Mouse (Mus musculus) forebrain, postnatal 0 days (tissue): Measurements from ENCODE around the gene Cdk2. TPM values are rescaled to one million over a fixed set of nuclear protein-coding genes. Genes with fewer than 3 reads are reported as not detected.
A peak's percentile ranks its signal among the peaks of the same experiment; 100 is the strongest.

ENCODE experiments used
- ATAC-seq: fragments of 200-750 bp; cut with Nextera tagmentation; 2 replicates; pipeline ENCODE4 v1.8.0; 2017; ENCODE audit warnings: mild to moderate bottlenecking, moderate library complexity
- DNase-seq: peaks from one replicate; pipeline ENCODE4 v3.0.0-alpha.2; 2015
- H3K27ac ChIP-seq: fragments of 300-500 bp; sonication (generic); 2 replicates; pipeline ENCODE4 v1.5.1; 2014; ENCODE audit warnings: low read depth, mild to moderate bottlenecking, antibody characterized with exemption, low read length, moderate library complexity, mixed read lengths
- H3K27me3 ChIP-seq: fragments of 300-500 bp; sonication (generic); 2 replicates; pipeline ENCODE4 v1.6.1; 2014; ENCODE audit warnings: mild to moderate bottlenecking, low read length, mixed read lengths; ENCODE audit not compliant: insufficient read depth
- H3K36me3 ChIP-seq: fragments of 300-500 bp; sonication (generic); 2 replicates; pipeline ENCODE4 v1.6.1; 2014; ENCODE audit warnings: mild to moderate bottlenecking, moderate library complexity; ENCODE audit not compliant: insufficient read depth
- H3K4me1 ChIP-seq: fragments of 300-500 bp; sonication (generic); 2 replicates; pipeline ENCODE4 v1.6.1; 2014; ENCODE audit warnings: antibody characterized with exemption; ENCODE audit not compliant: insufficient read depth
- H3K4me2 ChIP-seq: fragments of 300-500 bp; sonication (generic); 2 replicates; pipeline ENCODE4 v1.6.1; 2014; ENCODE audit warnings: low read depth, mild to moderate bottlenecking, moderate library complexity
- H3K4me3 ChIP-seq: fragments of 300-500 bp; sonication (generic); 2 replicates; pipeline ENCODE4 v1.5.1; 2014; ENCODE audit warnings: low read depth, low read length, mixed read lengths
- H3K9ac ChIP-seq: fragments of 300-500 bp; sonication (generic); 2 replicates; pipeline ENCODE4 v1.6.1; 2014; ENCODE audit warnings: mild to moderate bottlenecking
- H3K9me3 ChIP-seq: fragments of 300-500 bp; sonication (generic); 2 replicates; pipeline ENCODE4 v1.6.1; 2016; ENCODE audit warnings: low read length
- CTCF ChIP-seq: sonication (generic); IDR thresholded peaks from 2 replicates; pipeline ENCODE4 v1.5.1; 2016; ENCODE audit warnings: antibody characterized with exemption, control low read depth, low read depth
- WGBS: fragments of 180-500 bp; shearing (Covaris S2); extraction: QIAGEN DNeasy Blood & Tissue Kit; methylation state at CpG from one replicate; pipeline ENCODE4 v1.1.7; 2014; 5-methylcytosine and 5-hydroxymethylcytosine counted together
- polyA plus RNA-seq: library from polyadenylated mRNA; unstranded; fragments of >200 nt; fragmentation: Nextera tagmentation; extraction: Ambion mirVana; gene quantifications from 2 replicates; pipeline ENCODE4 v1.2.1, GENCODE M21; 2015
- total RNA-seq: library from RNA; depleted of rRNA; stranded (reverse); fragments of >200 nt; gene quantifications from 2 replicates; pipeline ENCODE4 v1.2.3, GENCODE M21; 2014; rRNA removed

Cdk2 gene
- 8.5 and 10.0 TPM in 2 replicates for total RNA-seq
- 9.9 and 10.3 TPM in 2 replicates for polyA plus RNA-seq

DNA sequence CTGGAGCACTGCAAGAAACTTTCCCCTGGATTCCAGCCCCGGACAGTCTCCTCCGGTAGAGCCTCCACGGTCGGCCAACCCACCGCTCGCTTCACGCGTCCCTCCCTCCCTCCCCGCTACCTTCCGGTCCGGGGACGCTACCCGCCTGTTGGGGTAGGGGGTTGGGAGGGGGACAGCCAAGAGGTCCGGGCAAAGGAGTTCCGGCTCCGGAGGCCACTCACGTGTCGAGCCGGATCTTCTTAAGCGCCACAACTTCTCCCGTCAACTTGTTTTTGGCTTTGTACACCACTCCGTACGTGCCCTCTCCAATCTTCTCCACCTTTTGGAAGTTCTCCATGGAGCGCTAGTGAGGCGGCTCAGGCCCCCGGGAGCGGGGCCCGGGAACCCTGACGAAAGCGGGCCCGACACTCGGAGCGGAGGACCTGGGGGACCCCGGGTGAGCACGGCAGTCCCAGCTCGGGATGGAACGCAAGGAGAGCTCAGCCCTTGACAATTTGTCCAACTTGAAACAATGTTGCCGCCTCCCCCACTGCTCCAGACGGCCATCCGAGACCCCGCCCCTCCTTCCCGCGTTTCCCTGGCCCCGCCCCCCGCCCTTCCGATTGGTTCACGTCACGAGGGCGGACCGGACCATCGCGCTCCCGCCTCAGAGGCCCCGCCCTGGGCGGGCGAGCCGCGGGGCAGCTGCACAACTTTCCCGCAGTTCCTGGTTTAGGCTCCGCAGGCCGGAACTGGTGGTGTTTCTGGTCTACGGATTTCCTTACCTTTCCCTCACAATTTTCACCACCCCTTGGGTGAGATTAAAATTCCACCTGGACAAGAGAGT is at the start of gene Cdk2:
Cdk2 (minus strand) TSS at position 541 of the 826 bp plus-strand sequence.
- H3K4me3 ChIP-seq = peak within 1 kb of the TSS; percentile 62
- H3K4me1 ChIP-seq = no peaks in the 10 kb centered on the region
- no peaks in the 10 kb centered on the region for H3K36me3 ChIP-seq
- peak; percentile 96 for ATAC-seq
- H3K27me3 ChIP-seq = no peaks in the 10 kb centered on the region
- H3K27ac ChIP-seq = peak within 1 kb of the TSS; percentile 65; the same call in 1 of the 2 replicates
- DNase-seq = peak; percentile 87
- H3K9ac ChIP-seq = peak within 1 kb of the TSS; percentile 44
- no peak for TF ChIP-seq CTCF
- 3% methylated on average over 53 of the region's 62 CpGs for WGBS
- peak within 1 kb of the TSS; percentile 93 for H3K4me2 ChIP-seq
- no peaks in the 10 kb centered on the region for H3K9me3 ChIP-seq

DNA sequence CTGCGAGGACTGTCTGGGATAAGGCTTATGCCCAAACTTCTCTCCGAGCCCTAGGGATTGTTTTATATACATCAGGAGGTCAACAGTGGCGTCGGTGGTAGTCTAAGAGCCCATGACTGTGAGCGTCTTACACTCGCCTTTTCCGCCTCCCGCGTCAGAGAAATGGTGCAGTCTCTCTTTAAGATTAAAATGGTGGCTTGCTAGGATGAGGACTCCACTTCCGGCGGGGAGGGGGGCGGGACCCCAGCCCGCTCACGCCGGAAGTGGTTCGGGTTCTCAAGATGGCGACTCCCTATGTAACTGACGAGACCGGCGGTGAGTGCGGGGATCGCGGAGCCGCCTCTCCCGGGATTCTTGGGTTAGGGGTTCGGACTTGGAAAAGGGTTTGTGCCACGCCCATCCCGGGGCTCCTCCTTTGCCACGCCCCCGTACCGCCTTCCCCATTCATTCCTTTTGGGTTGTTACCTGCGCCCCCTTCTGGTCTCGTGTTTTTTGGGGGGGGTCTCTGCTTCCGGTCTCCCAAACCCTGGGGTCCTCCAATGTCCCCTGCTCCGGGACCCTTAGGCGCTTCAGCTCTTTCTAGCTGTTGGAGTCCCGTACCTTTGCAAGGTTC is 43.5 kb upstream of the Cdk2 start:
- DNase-seq = peak; percentile 96
- Histone ChIP-seq H3K27ac (peak overlapping the region; percentile 94), H3K9me3 (no peaks in the 10 kb centered on the region), H3K4me3 (peak overlapping the region; percentile 79), H3K4me2 (peak overlapping the region; percentile 91), H3K4me1 (peaks cover 16% of the 10 kb centered on the region), H3K36me3 (no peaks in the 10 kb centered on the region), H3K9ac (peak overlapping the region; percentile 83), H3K27me3 (peaks cover 8% of the 10 kb centered on the region; the same call in 1 of the 2 replicates)
- peak; percentile 97 for ATAC-seq
- under 1% methylated on average over 37 of the region's 37 CpGs for WGBS
- TF ChIP-seq CTCF = peak; percentile 70

DNA sequence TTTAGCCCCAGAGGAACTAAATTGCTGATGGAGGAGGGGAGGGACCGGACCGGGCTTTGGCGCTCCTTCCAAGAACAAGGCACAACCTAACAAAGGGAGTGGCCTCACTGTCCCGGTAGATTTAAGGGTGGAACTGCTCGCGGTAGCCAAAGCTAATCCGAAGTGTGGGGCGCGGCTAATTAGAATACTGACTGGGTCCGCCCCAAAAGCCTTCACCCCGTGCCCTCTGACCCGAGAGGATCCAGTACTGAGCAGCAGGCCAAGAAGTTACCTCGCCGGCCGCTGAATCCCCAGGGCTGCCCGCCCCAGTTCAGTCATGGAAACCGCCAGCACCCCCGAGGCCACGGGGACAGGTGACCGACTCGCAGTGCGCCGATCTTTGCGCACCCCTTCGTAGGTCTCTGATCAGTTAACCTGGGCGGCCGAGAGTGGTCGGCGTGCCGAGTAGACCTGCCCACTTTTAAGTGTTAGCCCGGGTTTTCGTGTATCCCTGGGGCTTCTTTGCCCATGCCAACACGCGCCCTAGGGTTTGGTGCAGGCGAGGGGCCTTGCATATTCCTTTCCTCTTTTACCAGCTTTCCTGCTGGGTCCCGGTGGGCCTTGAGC is 42.9 kb upstream of the Cdk2 start, which contains the start of gene Pym1:
Pym1 (plus strand) TSS at position 244 of the 606 bp plus-strand sequence.
- no peak for TF ChIP-seq CTCF
- Histone ChIP-seq H3K36me3 (no peaks in the 10 kb centered on the region), H3K4me1 (peaks cover 16% of the 10 kb centered on the region), H3K4me3 (peak within 1 kb of the TSS; percentile 79), H3K27me3 (peaks cover 9% of the 10 kb centered on the region; the same call in 1 of the 2 replicates), H3K9ac (peak within 1 kb of the TSS; percentile 83), H3K27ac (peak within 1 kb of the TSS; percentile 94), H3K4me2 (peak within 1 kb of the TSS; percentile 91), H3K9me3 (no peaks in the 10 kb centered on the region)
- peak; percentile 46 for ATAC-seq
- peak; percentile 43 for DNase-seq
- WGBS = 2% methylated on average over 36 of the region's 36 CpGs

DNA sequence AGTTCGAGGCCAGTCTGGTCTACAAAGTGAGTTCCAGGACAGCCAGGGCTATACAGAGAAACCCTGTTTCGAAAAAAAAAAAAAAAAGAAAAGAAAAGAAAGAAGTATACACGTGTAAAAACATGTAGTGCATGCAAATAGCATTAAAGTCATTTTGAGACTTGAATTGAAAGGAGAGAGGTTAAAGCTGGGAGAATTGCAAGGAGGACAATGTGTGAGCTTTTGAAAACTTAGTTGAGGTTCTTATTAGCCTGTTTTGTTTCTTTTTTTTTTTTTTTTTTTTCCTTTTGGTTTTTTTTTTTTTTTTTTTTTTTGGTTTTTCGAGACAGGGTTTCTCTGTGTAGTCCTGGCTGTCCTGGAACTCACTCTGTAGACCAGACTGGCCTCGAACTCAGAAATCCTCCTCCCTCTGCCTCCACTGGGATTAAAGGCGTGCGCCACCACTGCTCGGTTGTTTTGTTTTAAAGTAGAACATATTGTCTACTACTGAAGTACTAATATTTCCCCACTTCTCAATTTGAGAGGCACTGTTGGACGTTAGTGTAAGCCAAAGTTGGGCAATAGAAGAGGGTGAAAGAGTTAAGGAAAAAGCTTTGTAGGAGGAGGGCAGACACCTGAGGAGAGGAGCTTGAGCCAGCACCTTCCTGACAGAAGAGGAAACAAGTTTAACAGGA is 42.3 kb upstream of the Cdk2 start:
- peaks cover 14% of the 10 kb centered on the region; the same call in 1 of the 2 replicates for H3K27me3 ChIP-seq
- H3K4me2 ChIP-seq = peak overlapping the region; percentile 91
- peak overlapping the region; percentile 94 for H3K27ac ChIP-seq
- peaks cover 16% of the 10 kb centered on the region for H3K4me1 ChIP-seq
- peak overlapping the region; percentile 79 for H3K4me3 ChIP-seq
- H3K9me3 ChIP-seq = no peaks in the 10 kb centered on the region
- no peak for DNase-seq
- ATAC-seq = no peak
- WGBS = 45% methylated on average over 8 of the region's 9 CpGs
- H3K36me3 ChIP-seq = no peaks in the 10 kb centered on the region
- TF ChIP-seq CTCF = no peak
- H3K9ac ChIP-seq = peak overlapping the region; percentile 83

DNA sequence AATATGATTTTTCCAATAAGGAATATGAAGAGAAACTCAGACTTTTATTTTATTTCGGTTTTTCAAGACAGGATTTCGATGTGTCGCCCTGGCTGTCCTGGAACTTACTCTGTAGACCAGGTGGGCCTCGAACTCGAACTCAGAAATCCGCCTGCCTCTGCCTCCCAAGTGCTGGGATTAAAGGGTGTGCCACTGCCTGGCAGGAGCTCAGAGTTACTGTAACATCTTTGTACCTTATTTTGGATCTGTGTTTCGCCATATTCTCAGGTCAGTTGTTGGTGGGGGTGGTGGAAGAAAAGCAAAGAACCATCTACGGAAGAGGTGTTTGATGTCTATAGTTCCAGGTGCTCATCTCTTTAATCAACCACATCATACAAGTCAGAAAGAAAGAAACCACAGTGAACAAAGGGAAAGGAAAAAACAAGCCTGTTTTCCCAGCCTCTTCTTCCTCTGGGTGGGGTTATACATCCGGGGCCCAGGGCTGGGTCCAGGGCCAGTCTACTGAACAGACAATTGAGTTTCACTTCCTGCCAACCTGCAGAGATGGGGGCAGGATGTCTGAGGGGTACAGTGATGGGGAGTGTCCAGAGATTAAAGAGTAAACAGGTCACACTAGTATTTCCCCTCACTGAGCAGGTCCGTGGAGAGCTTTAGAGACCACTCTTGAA is 41.2 kb upstream of the Cdk2 start:
- WGBS = 94% methylated on average over 10 of the region's 10 CpGs
- Histone ChIP-seq H3K36me3 (no peaks in the 10 kb centered on the region), H3K4me1 (peaks cover 16% of the 10 kb centered on the region), H3K4me3 (no peak overlapping the region), H3K9me3 (no peaks in the 10 kb centered on the region), H3K9ac (no peak overlapping the region), H3K4me2 (no peak overlapping the region), H3K27me3 (peaks cover 15% of the 10 kb centered on the region; the same call in 1 of the 2 replicates), H3K27ac (no peak overlapping the region)
- DNase-seq (no peak), ATAC-seq (no peak)
- TF ChIP-seq CTCF = no peak
